Mouse (Mus musculus) mouse embryonic stem cell (cell line): ENCODE measurements at regions not wholly inside any gene's neighbourhood (a gene's known extent, or its start where the extent isn't known, plus 50 kb on each side); places are given as distances from the start of the nearest gene placed in this dataset.

Experiments
- in situ Hi-C, 2 experiments: fragments of 300-500 bp; cut with MboI; formaldehyde crosslinking; loops; 1 replicate in 1 of 2; 3 replicates in 1 of 2; pipeline ENCODE4 v1.14.3; 2019 to 2020; ENCODE audit warnings: low sequenced_read_pairs in 2 of 2, low pct_unique_long_range_greater_than_20kb in 1 of 2, mixed read lengths in 1 of 2; ENCODE audit not compliant: unreplicated experiment in 1 of 2

- in situ Hi-C loops, result loop anchor here (25.0 kb wide), 1 partner anchor 522 kb away; no protein-coding TSS in a partner anchor
These were observed 159.3 kb downstream of the Kit start for GRCm38 (mm10) chr5:75734043-75734442.

- in situ Hi-C loops, result loop anchor here (25.0 kb wide), 1 partner anchor 519 kb away; no protein-coding TSS in a partner anchor
These were observed 156.5 kb downstream of the Kit start for GRCm38 (mm10) chr5:75731236-75731635.

- in situ Hi-C loops, result loop anchor here (25.0 kb wide), 1 partner anchor 518 kb away; no protein-coding TSS in a partner anchor
These were observed 156.0 kb downstream of the Kit start for GRCm38 (mm10) chr5:75730698-75731097.

GRCm38 (mm10) chr5:75721291-75721690 is 146.6 kb downstream of the Kit start:
- in situ Hi-C loops, result no loop called here

- in situ Hi-C loops, result no loop called here
These were observed 145.6 kb downstream of the Kit start for GRCm38 (mm10) chr5:75720091-75720940.

- in situ Hi-C loops, result no loop called here
These were observed 144.0 kb downstream of the Kit start for GRCm38 (mm10) chr5:75718511-75719225.
